Mouse (Mus musculus) E14TG2a.4 (cell line): Measurements from ENCODE around the gene H2al1b.
"Not testable (repeated sequence)": the region's sequence is repeated elsewhere in the genome, so short reads cannot be mapped to it uniquely, and the experiment has no call there.

Experiments used
- H3K27me3 ChIP-seq: 2 replicates; pipeline ENCODE4 v1.6.1; 2014; ENCODE audit warnings: low read length, control low read depth; ENCODE audit not compliant: insufficient read depth
- H3K36me3 ChIP-seq: 2 replicates; pipeline ENCODE4 v1.6.1; 2014; ENCODE audit warnings: low read length, control low read depth; ENCODE audit not compliant: insufficient read depth
- H3K4me1 ChIP-seq: replicated peaks from 2 replicates; pipeline ENCODE4 v1.6.1; 2014; ENCODE audit warnings: low read depth, low read length, control low read depth
- H3K4me3 ChIP-seq: replicated peaks from 2 replicates; pipeline ENCODE4 v1.5.1; 2014; ENCODE audit warnings: mild to moderate bottlenecking, low read length
- H3K9me3 ChIP-seq: 2 replicates; pipeline ENCODE4 v1.6.1; 2014; ENCODE audit warnings: low read length, control low read depth
- CTCF ChIP-seq: conservative IDR thresholded peaks from 2 replicates; pipeline ENCODE4 v1.5.1; 2014; ENCODE audit warnings: low read length
- NANOG ChIP-seq: IDR thresholded peaks from 2 replicates; pipeline ENCODE4 v1.6.1; 2014; ENCODE audit warnings: borderline replicate concordance, low read length, mixed read lengths
- POU5F1 ChIP-seq: IDR thresholded peaks from 2 replicates; pipeline ENCODE4 v1.6.1; 2014; ENCODE audit warnings: low read length, borderline replicate concordance

H2al1b gene

DNA sequence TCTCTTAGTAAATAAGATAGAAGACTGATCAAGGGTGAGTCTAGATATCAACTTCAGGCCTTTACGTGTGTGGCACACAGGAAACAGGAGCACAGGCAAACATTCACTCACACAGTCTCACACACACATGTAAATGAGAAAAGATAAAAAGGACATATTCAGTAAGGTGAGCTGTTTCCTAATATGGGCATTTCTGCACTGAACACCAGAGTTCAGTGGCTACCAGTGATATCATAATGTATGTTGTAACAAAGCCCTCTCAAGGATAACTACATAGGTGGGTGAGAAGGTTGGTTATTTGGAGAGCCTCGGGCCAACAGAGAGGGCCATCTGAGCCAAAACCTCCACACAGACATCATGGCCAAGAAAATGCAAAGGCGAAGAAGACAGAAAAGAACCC, at the start of gene H2al1b:
H2al1b (plus strand) TSS at position 301 of the 400 bp plus-strand sequence.
- not testable (repeated sequence) for H3K9me3 ChIP-seq, H3K4me1 ChIP-seq, H3K4me3 ChIP-seq, H3K36me3 ChIP-seq, H3K27me3 ChIP-seq

DNA sequence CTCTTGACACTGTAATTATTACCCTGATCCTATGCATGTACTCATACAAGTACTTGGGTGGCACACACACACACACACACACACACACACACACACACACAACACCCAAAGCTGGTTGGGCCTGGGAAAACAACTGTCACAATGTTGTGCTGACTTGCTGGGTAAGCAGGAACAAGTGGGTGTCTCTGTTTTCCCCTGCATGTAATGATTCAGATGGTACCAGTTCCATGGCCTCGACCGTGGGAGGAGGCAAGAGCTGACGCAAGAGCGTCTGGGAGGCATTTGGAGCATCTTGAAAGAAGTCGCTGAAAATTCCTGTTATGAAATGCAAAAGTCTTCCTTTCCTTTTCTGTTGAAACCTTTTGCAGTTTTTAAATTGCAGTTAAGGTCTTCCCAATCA, 48.2 kb upstream of the H2al1b start:
- no peaks in the 10 kb centered on the region for H3K27me3 ChIP-seq
- peaks cover 16% of the 10 kb centered on the region for H3K9me3 ChIP-seq
- H3K36me3 ChIP-seq, result no peaks in the 10 kb centered on the region
- H3K4me1 ChIP-seq, result no peaks in the 10 kb centered on the region
- TF ChIP-seq NANOG (no peak), CTCF (no peak), POU5F1 (no peak)
- no peak overlapping the region for H3K4me3 ChIP-seq

DNA sequence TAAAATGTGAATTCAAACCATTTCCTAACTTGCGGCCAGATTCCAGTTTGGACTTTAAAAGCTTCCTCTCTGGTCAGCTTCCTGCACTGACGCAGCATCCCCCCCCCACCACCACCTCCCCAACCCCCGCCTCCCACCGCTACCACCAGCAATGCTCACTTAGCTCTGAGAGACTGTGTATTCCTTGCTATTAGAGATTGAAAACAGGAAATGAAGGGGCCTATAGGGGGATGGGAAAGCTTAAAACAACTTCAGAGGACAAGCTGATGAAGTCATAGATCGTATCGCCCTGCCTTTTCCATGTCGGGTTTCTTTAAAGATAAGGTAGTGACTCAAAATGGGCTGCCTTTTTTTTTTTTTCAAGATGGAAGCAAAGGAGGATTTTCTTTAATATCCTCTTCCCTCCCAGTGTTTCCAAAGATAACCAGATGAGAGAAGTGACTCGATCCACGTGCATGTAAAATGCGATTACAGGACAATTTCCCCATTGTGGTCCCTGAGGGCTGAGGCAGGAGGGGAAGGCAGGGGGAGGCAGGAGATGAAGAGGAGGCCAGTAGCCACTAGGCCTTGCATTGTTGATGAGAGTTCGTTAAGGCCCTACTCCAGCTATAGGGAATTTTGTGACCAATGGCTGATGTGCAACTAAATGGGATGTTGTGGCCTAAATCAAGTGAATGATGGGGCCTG, 47.6 kb upstream of the H2al1b start:
- Histone ChIP-seq H3K27me3 (no peaks in the 10 kb centered on the region), H3K36me3 (no peaks in the 10 kb centered on the region), H3K4me1 (no peaks in the 10 kb centered on the region), H3K4me3 (no peak overlapping the region), H3K9me3 (peaks cover 16% of the 10 kb centered on the region)
- TF ChIP-seq NANOG (no peak), CTCF (no peak), POU5F1 (no peak)

DNA sequence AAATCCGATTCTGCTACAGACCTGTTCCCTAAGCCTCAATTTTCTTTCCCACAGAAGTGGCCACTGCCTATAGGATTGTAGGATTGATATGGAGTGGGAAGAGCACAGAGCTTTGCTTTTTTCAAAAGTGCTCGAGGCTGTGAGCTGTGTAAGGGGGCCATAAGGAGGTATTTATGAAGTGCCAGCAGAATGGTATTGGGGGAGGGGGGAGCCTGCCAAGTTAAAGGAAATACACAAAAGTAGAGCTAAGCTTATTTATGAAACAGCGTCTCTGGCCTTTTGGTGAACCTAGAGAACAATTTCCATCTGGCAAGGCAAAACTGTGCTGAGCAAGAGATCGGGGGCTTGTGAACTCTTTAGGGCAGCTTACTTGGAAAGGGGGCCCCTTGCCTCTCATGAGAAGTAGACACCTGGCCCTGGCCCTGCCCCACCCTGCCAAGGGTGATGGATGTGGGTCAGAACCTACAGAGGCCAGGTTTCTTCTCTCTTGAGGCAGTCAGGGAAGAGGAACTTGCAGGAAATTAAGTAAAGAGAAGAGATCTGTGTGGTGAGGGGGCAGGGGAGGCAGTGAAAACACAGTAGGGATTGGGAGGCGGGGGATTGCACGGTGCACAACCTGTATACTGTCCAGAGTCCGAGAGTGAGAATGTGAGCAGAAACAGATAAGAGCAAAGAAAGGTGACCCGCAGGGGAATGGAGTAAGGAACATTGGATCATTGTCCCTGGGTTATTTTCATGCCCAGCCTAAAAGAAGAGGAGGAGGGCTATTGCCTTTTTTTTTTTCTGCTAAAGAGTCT, 46.5 kb upstream of the H2al1b start:
- Histone ChIP-seq H3K36me3 (no peaks in the 10 kb centered on the region), H3K27me3 (no peaks in the 10 kb centered on the region), H3K9me3 (peaks cover 16% of the 10 kb centered on the region), H3K4me3 (no peak overlapping the region), H3K4me1 (no peaks in the 10 kb centered on the region)
- TF ChIP-seq POU5F1 (no peak), CTCF (no peak), NANOG (no peak)

DNA sequence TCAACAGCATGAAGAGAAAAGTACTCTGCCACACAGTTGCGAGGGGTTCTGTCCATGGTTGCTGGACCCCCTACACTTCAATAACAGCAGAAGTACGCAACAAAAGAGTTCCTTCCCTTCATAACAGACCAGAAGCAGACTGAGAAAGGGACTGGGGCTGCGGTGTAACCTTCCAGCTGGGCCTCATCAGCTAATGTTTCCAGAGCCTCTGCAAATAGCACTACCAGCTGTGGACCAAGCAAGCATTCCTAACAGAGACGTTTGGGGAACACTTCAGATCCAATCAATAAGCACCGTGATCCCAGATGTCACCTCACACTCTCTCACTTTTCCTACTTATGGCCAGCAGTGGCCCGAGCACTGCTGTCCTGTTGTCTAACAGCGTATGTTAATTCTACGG, 37.3 kb upstream of the H2al1b start:
- no peaks in the 10 kb centered on the region for H3K4me1 ChIP-seq
- no peaks in the 10 kb centered on the region for H3K9me3 ChIP-seq
- no peak for TF ChIP-seq CTCF
- no peak for TF ChIP-seq POU5F1
- TF ChIP-seq NANOG, result no peak
- H3K4me3 ChIP-seq, result no peak overlapping the region
- no peaks in the 10 kb centered on the region for H3K27me3 ChIP-seq
- no peaks in the 10 kb centered on the region for H3K36me3 ChIP-seq

DNA sequence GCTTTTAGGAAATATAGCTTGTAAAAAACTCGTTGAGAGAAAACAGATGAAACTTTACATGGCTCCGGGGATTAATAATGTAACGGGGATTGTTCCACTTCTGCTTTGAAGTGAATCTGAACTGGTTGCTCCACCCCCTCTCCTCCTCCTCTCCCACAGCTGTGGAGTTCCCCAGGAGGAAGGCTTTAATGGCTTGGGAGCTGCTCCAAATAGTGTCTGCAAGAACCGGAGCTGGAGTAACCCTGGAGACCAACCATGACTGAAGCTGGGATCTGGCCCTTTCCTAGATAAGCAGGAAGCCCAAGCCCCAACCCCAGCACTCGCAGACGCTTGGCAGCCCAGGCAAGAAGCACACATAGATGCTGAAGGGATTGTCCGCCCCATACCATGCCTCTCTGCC, 34.4 kb upstream of the H2al1b start:
- TF ChIP-seq CTCF, result no peak
- TF ChIP-seq POU5F1, result no peak
- TF ChIP-seq NANOG, result no peak
- Histone ChIP-seq H3K4me3 (no peak overlapping the region), H3K9me3 (no peaks in the 10 kb centered on the region)

DNA sequence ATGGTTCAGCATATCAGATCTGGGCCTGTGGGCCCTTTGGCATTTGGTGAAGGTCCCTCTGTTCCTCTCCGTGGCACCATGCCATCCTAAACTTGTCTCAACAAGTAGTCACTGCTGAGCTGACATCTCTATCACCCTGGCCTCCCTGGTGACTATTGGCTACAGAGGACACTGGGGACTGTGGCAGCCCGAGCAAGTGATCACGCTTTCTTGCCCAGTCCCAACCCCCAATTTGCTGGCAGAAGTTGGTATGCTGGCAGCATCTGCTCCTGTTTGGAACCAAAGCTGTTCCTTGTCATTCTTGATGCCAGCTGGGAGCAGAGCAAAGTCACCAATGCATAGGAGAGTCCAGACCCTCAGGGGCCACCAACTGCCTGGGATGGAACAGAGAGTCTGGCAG, 33.2 kb upstream of the H2al1b start:
- TF ChIP-seq NANOG (no peak), POU5F1 (no peak), CTCF (no peak)
- Histone ChIP-seq H3K9me3 (no peaks in the 10 kb centered on the region), H3K4me3 (no peak overlapping the region), H3K4me1 (no peaks in the 10 kb centered on the region), H3K27me3 (no peaks in the 10 kb centered on the region), H3K36me3 (no peaks in the 10 kb centered on the region)

More for the DNA sequence above, 34.4 kb upstream of the H2al1b start:
- no peaks in the 10 kb centered on the region for H3K36me3 ChIP-seq
- H3K27me3 ChIP-seq, result no peaks in the 10 kb centered on the region
- no peaks in the 10 kb centered on the region for H3K4me1 ChIP-seq

DNA sequence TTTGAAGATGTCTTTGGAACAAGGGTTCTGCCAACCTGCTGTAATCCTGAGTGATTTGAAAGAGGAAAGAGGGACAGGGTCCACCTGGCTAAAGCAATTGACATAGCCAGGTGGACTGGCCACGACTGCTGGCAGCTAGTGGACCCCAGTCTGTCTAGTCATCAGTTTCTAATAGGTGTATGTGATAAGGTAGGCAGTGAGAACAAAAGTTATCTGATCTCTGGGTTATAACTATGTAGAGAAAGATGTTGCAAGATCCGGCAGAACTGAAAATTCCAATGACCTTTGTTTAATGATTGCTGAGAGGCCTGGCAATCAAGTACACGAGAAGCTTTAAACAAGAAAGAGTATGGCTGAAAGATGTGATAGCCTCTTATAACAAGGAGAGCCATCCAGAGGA, 29.0 kb upstream of the H2al1b start:
- TF ChIP-seq NANOG (no peak), POU5F1 (no peak), CTCF (no peak)
- Histone ChIP-seq H3K4me1 (no peaks in the 10 kb centered on the region), H3K9me3 (no peaks in the 10 kb centered on the region), H3K36me3 (no peaks in the 10 kb centered on the region), H3K4me3 (no peak overlapping the region), H3K27me3 (no peaks in the 10 kb centered on the region)

DNA sequence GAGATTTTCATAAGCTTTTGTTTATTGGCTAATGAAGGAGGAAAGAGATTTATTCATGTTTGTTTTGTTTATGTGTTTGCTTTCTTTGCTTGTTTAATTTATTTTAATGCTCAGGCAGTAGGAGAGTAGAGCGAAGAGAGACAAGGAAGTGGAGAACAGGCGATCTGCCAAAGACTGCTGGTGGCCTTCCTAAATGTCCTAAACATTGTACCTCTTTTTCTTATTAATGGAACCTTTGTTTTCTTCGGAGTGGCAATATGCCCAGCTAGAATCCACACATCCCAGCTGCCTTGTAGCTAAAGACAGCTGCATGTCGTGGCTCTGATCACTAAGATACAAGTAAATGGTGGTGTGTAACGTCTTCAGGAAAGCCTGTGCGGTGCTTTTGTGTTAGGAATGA, 25.1 kb upstream of the H2al1b start:
- Histone ChIP-seq H3K9me3 (peaks cover 3% of the 10 kb centered on the region; the same call in 1 of the 2 replicates), H3K27me3 (no peaks in the 10 kb centered on the region), H3K4me1 (no peaks in the 10 kb centered on the region), H3K4me3 (no peak overlapping the region), H3K36me3 (no peaks in the 10 kb centered on the region)
- TF ChIP-seq CTCF (no peak), NANOG (no peak)
